ENCODE assay signal across 8 mouse cellular contexts in the genomic region with DNA sequence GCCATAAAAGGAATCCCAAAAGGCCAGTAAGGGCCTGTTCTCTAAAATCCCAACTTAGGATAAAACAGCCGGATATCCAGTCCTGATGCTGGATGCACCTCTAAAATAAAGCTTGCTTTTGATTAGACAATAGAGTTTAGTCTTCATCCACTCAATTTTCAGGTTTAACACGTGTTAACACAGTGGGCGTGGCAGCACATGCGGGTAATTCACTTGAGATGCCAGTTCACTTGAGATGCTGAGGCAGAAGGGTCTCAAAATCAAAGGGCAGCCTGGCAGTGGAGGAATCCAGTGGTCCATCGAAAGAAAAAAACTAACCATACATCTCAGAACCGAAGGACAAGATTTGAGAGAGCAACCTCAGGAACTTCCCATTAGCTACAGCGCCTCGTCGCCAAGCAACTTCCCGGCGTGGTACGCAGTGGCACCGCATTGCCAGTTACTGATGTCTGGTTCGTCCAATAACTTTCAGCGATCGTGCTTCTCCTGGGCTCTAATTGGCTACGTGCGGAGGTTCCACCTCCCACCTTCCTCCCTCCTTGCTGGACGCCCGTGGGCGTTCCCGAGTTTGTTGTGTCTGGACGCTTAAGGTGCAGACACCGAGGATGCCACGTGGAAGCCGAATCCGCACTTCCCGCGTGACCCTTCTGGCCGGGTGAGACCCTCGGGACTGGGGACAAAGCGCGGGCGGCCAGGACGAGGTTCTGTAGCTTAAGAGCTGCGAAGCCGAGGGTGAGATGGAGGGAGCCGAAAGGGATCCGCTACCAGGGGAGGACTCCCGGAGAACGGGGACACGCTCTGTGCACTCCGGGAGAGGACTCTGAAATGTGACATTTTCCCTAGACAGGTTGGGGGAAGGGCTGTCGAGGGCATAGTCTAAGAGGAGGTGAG. TPM values are rescaled to one million over a fixed set of nuclear protein-coding genes. Genes with fewer than 3 reads are reported as not detected.
DNase-seq lines count a peak whose midpoint lies in the region; ATAC-seq and TF ChIP-seq lines count a peak whose summit lies in the region.

Zbed5 (plus strand) TSS at position 526 of the 891 bp plus-strand sequence.

- peak; percentile 94 for DNase-seq in CH12.LX (ENCODE audit: extremely low read depth)
- DNase-seq in c-Kit-positive CD71-positive TER-119-negative erythroid progenitor cells, embryonic 14.5 days (ENCODE audit: low read depth), result peak; percentile 91
- peak; percentile 90 for DNase-seq in forebrain, embryonic 11.5 days (ENCODE audit: low spot score)
- peak; percentile 92 to 95 for DNase-seq in kidney, postnatal 36 days
- DNase-seq in telencephalon, adult 2 months (ENCODE audit: low read depth, low spot score), result peak; percentile 95

- ATAC-seq in forebrain, embryonic 11.5 days (replicated peaks; ENCODE audit: low FRiP score), result peak; percentile 100
- ATAC-seq in heart, embryonic 16.5 days (replicated peaks; ENCODE audit: extremely low read depth, insufficient read depth, low FRiP score), result peak; percentile 100
- peak; percentile 98 for ATAC-seq in liver, embryonic 15.5 days (ENCODE audit: insufficient read depth)
- ATAC-seq in neural tube, embryonic 12.5 days (ENCODE audit: low FRiP score, low read depth), result peak; percentile 100

- TF ChIP-seq EP300 in CH12.LX (IDR thresholded peaks at IDR 0.05; ENCODE audit: low read length), result no peak

- TF ChIP-seq CTCF in CH12.LX (conservative IDR thresholded peaks at IDR 0.05 in 1 of 2, IDR thresholded peaks at IDR 0.05 in 1 of 2; ENCODE audit: low read depth in 2 of 2, low read length in 2 of 2), result no peak

- H3K9ac ChIP-seq in CH12.LX (ENCODE audit: insufficient read depth, low read depth), result peak within 1 kb of the TSS; percentile 18; the same call in 1 of the 2 replicates
- H3K9ac ChIP-seq in forebrain, embryonic 11.5 days (ENCODE audit: low read length), result peak within 1 kb of the TSS; percentile 49
- peak within 1 kb of the TSS; percentile 75 for H3K9ac ChIP-seq in heart, embryonic 16.5 days (ENCODE audit: low read length)
- peak within 1 kb of the TSS; percentile 49 for H3K9ac ChIP-seq in liver, embryonic 15.5 days
- peak within 1 kb of the TSS; percentile 55 for H3K9ac ChIP-seq in neural tube, embryonic 12.5 days

- peak within 1 kb of the TSS; percentile 64 to 73 (median 72) for H3K4me3 ChIP-seq in CH12.LX (replicated peaks in 1 of 3; ENCODE audit: low read depth in 2 of 3, low read length in 2 of 3, poor library complexity in 1 of 3)
- H3K4me3 ChIP-seq in forebrain, embryonic 11.5 days (ENCODE audit: low read depth, low read length), result peak within 1 kb of the TSS; percentile 51
- H3K4me3 ChIP-seq in heart, embryonic 16.5 days (ENCODE audit: low read length), result peak within 1 kb of the TSS; percentile 78
- H3K4me3 ChIP-seq in liver, embryonic 15.5 days (replicated peaks), result peak within 1 kb of the TSS; percentile 64
- H3K4me3 ChIP-seq in neural tube, embryonic 12.5 days, result peak within 1 kb of the TSS; percentile 56

- peak; percentile 57 for TF ChIP-seq POLR2A in CH12.LX (IDR thresholded peaks at IDR 0.05; ENCODE audit: low read depth, low read length)

- peaks cover 10% of the 10 kb centered on the region for H3K27me3 ChIP-seq in CH12.LX (replicated peaks)
- no peaks in the 10 kb centered on the region for H3K27me3 ChIP-seq in forebrain, embryonic 11.5 days (ENCODE audit: control insufficient read depth, insufficient read depth, low read length)
- no peaks in the 10 kb centered on the region for H3K27me3 ChIP-seq in heart, embryonic 16.5 days (ENCODE audit: control insufficient read depth, insufficient read depth, low read length)
- H3K27me3 ChIP-seq in liver, embryonic 15.5 days, result no peaks in the 10 kb centered on the region
- no peaks in the 10 kb centered on the region for H3K27me3 ChIP-seq in neural tube, embryonic 12.5 days (replicated peaks)

- no peaks in the 10 kb centered on the region for H3K79me2 ChIP-seq in CH12.LX (replicated peaks; ENCODE audit: control insufficient read depth, extremely low read depth, insufficient read depth, poor library complexity, severe bottlenecking)

- H3K27ac ChIP-seq in CH12.LX (ENCODE audit: insufficient read depth, low read depth), result no peak within 1 kb of the TSS
- no peak within 1 kb of the TSS for H3K27ac ChIP-seq in forebrain, embryonic 11.5 days (ENCODE audit: low read depth, low read length)
- no peak within 1 kb of the TSS for H3K27ac ChIP-seq in heart, embryonic 16.5 days (ENCODE audit: low read length)
- H3K27ac ChIP-seq in liver, embryonic 15.5 days (replicated peaks), result no peak within 1 kb of the TSS
- no peak within 1 kb of the TSS for H3K27ac ChIP-seq in neural tube, embryonic 12.5 days

- dilution Hi-C loops in CH12.LX (cut with MboI; ENCODE audit: extremely low pct_ligation_motif_present, extremely low pct_unique_long_range_greater_than_20kb, low sequenced_read_pairs), result no loop called here

- H3K4me2 ChIP-seq in CH12.LX (ENCODE audit: insufficient read depth, low read depth, poor library complexity, severe bottlenecking), result peak within 1 kb of the TSS; percentile 95
- peak within 1 kb of the TSS; percentile 78 for H3K4me2 ChIP-seq in forebrain, embryonic 11.5 days (ENCODE audit: low read depth, low read length, severe bottlenecking)
- peak within 1 kb of the TSS; percentile 81 for H3K4me2 ChIP-seq in heart, embryonic 16.5 days (ENCODE audit: low read depth, low read length)
- peak within 1 kb of the TSS; percentile 96 for H3K4me2 ChIP-seq in liver, embryonic 15.5 days
- peak within 1 kb of the TSS; percentile 85 for H3K4me2 ChIP-seq in neural tube, embryonic 12.5 days (replicated peaks)

- in situ Hi-C loops in CH12.LX (cut with MboI; ENCODE audit: low pct_ligation_motif_present, low pct_unique_long_range_greater_than_20kb, low sequenced_read_pairs), result no loop called here

- peaks cover 5% of the 10 kb centered on the region for H3K9me3 ChIP-seq in CH12.LX (replicated peaks; ENCODE audit: low read length)
- no peaks in the 10 kb centered on the region for H3K9me3 ChIP-seq in forebrain, embryonic 11.5 days (ENCODE audit: control insufficient read depth, low read length)
- H3K9me3 ChIP-seq in heart, embryonic 16.5 days (replicated peaks; ENCODE audit: control insufficient read depth, low read length), result no peaks in the 10 kb centered on the region
- no peaks in the 10 kb centered on the region for H3K9me3 ChIP-seq in liver, embryonic 15.5 days (replicated peaks)
- no peaks in the 10 kb centered on the region for H3K9me3 ChIP-seq in neural tube, embryonic 12.5 days

- H3K36me3 ChIP-seq in CH12.LX (replicated peaks in 1 of 2; ENCODE audit: control insufficient read depth in 1 of 2, insufficient read depth in 1 of 2, low read length in 1 of 2), result peaks cover 0 to 2% of the 10 kb centered on the region in 2 experiments
- no peaks in the 10 kb centered on the region for H3K36me3 ChIP-seq in forebrain, embryonic 11.5 days (ENCODE audit: control insufficient read depth, insufficient read depth, low read length)
- H3K36me3 ChIP-seq in heart, embryonic 16.5 days (ENCODE audit: control insufficient read depth, insufficient read depth), result no peaks in the 10 kb centered on the region
- no peaks in the 10 kb centered on the region for H3K36me3 ChIP-seq in liver, embryonic 15.5 days (replicated peaks)
- no peaks in the 10 kb centered on the region for H3K36me3 ChIP-seq in neural tube, embryonic 12.5 days

- 3% methylated on average over 44 of the region's 44 CpGs for WGBS in forebrain, embryonic 11.5 days
- WGBS in heart, embryonic 16.5 days, result 2% methylated on average over 44 of the region's 44 CpGs
- 2% methylated on average over 44 of the region's 44 CpGs for WGBS in liver, embryonic 15.5 days (ENCODE audit: insufficient replicate concordance)
- 2% methylated on average over 44 of the region's 44 CpGs for WGBS in neural tube, embryonic 12.5 days

- H3K4me1 ChIP-seq in CH12.LX (ENCODE audit: control insufficient read depth in 1 of 2, insufficient read depth in 2 of 2), result peaks cover 3 to 12% of the 10 kb centered on the region in 2 experiments; a peak in 2 of 4 replicates
- H3K4me1 ChIP-seq in forebrain, embryonic 11.5 days (replicated peaks; ENCODE audit: control insufficient read depth, insufficient read depth, low read length), result no peaks in the 10 kb centered on the region
- H3K4me1 ChIP-seq in heart, embryonic 16.5 days (ENCODE audit: control insufficient read depth, insufficient read depth, low read length), result peaks cover 8% of the 10 kb centered on the region
- H3K4me1 ChIP-seq in liver, embryonic 15.5 days (replicated peaks), result peaks cover 17% of the 10 kb centered on the region
- H3K4me1 ChIP-seq in neural tube, embryonic 12.5 days, result no peaks in the 10 kb centered on the region

- TF ChIP-seq RAD21 in CH12.LX (IDR thresholded peaks at IDR 0.05; ENCODE audit: low read depth, low read length), result no peak

TF ChIP-seq in CH12.LX, 34 proteins besides CTCF, POLR2A, EP300 and RAD21 (continues in another document):
- TF ChIP-seq MYC (IDR thresholded peaks at IDR 0.05; ENCODE audit: low read depth, low read length) (peak; percentile 93), ZMIZ1 (IDR thresholded peaks at IDR 0.05; ENCODE audit: low read depth, low read length) (no peak), USF2 (conservative IDR thresholded peaks at IDR 0.05; ENCODE audit: low read depth, low read length) (no peak), MXI1 (IDR thresholded peaks at IDR 0.05; ENCODE audit: low read depth, low read length) (peak; percentile 99), ZC3H11A (IDR thresholded peaks at IDR 0.05; ENCODE audit: low read depth, low read length) (no peak), MEF2A (IDR thresholded peaks at IDR 0.05; ENCODE audit: borderline replicate concordance, low read depth, low read length) (no peak), USF1 (IDR thresholded peaks at IDR 0.05; ENCODE audit: low read depth, low read length) (no peak; the same call in 1 of the 2 replicates), POLR2AphosphoS2 (IDR thresholded peaks at IDR 0.05; ENCODE audit: low read depth, low read length) (no peak), TBP (conservative IDR thresholded peaks at IDR 0.05; ENCODE audit: low read depth, low read length) (0 out of 2 replicates have a peak, but pooled peaks have one; percentile 12), GABPA (IDR thresholded peaks at IDR 0.05; ENCODE audit: insufficient replicate concordance, low read depth, low read length) (no peak), E2F4 (IDR thresholded peaks at IDR 0.05; ENCODE audit: insufficient replicate concordance, low read depth, low read length) (no peak), CHD2 (IDR thresholded peaks at IDR 0.05; ENCODE audit: low read length) (peak; percentile 94), IRF4 (IDR thresholded peaks at IDR 0.05; ENCODE audit: low read depth, low read length) (no peak), PAX5 (IDR thresholded peaks at IDR 0.05; ENCODE audit: low read length) (no peak)

RNA-seq across cellular contexts. Expression of gene Zbed5, which starts in this region (rescaled TPM):
- 4.5 and 5.4 TPM in 2 replicates for total RNA-seq in CH12.LX (2012; rRNA removed)
- 6.4 and 7.4 TPM in 2 replicates for total RNA-seq in CH12.LX (2014; rRNA removed)
- polyA plus RNA-seq in CH12.LX (2012; ENCODE audit: insufficient read length, low read depth), result 4.9 and 5.1 TPM in 2 replicates
- polyA plus RNA-seq in forebrain, embryonic 11.5 days (2014; fragmentation: Nextera tagmentation; extraction: Ambion mirVana), result 5.8 and 6.0 TPM in 2 replicates
- polyA plus RNA-seq in heart, embryonic 16.5 days (2015; fragmentation: Nextera tagmentation; extraction: Ambion mirVana), result 2.3 TPM in 2 replicates
- 0.62 and 0.69 TPM in 2 replicates for polyA plus RNA-seq in liver, embryonic 15.5 days (2015; fragmentation: Nextera tagmentation; extraction: Ambion mirVana)
- 10.0 and 10.8 TPM in 2 replicates for polyA plus RNA-seq in neural tube, embryonic 12.5 days (2016; fragmentation: Nextera tagmentation; extraction: Ambion mirVana)

Comparison
In these comparisons a context has a peak if more than half of its experiments do, and no peak if none do; other contexts are left out.
1. Peak in ATAC-seq, H3K4me3 ChIP-seq, H3K9ac ChIP-seq and H3K4me2 ChIP-seq in liver, embryonic 15.5 days; RNA of the gene not detected or under 1 TPM.
2. H3K9ac ChIP-seq: peak in every context shown above with its lines; median percentile 75 in heart, embryonic 16.5 days; 55 in neural tube, embryonic 12.5 days; 49 in forebrain, embryonic 11.5 days; 49 in liver, embryonic 15.5 days; 18 in CH12.LX.